Mouse (Mus musculus) liver, embryonic 16.5 days (tissue): ENCODE data around the gene Foxi3. TPM values are rescaled to one million over a fixed set of nuclear protein-coding genes. Genes with fewer than 3 reads are reported as not detected.

Experiments used
- ATAC-seq: fragments of 200-750 bp; cut with Nextera tagmentation; 2 replicates; pipeline ENCODE4 v1.8.0; 2017; ENCODE audit warnings: low read depth, mild to moderate bottlenecking, moderate number of reproducible peaks, moderate library complexity
- H3K27ac ChIP-seq: fragments of 300-500 bp; sonication (generic); 2 replicates; pipeline ENCODE4 v1.5.1; 2014; ENCODE audit warnings: mild to moderate bottlenecking, low read length
- H3K27me3 ChIP-seq: fragments of 300-500 bp; sonication (generic); 2 replicates; pipeline ENCODE4 v1.6.1; 2014; ENCODE audit warnings: low read depth, low read length, mixed read lengths; ENCODE audit not compliant: control insufficient read depth, insufficient read depth
- H3K36me3 ChIP-seq: fragments of 300-500 bp; sonication (generic); 2 replicates; pipeline ENCODE4 v1.6.1; 2014; ENCODE audit warnings: mild to moderate bottlenecking; ENCODE audit not compliant: control insufficient read depth, insufficient read depth
- H3K4me1 ChIP-seq: fragments of 300-500 bp; sonication (generic); 2 replicates; pipeline ENCODE4 v1.6.1; 2014; ENCODE audit warnings: low read depth, low read length, mixed read lengths; ENCODE audit not compliant: control insufficient read depth
- H3K4me2 ChIP-seq: fragments of 300-500 bp; sonication (generic); 2 replicates; pipeline ENCODE4 v1.6.1; 2014; ENCODE audit warnings: low read depth, low read length, mixed read lengths
- H3K4me3 ChIP-seq: fragments of 300-500 bp; sonication (generic); 2 replicates; pipeline ENCODE4 v1.5.1; 2014; ENCODE audit warnings: low read depth, mild to moderate bottlenecking, low read length
- H3K9ac ChIP-seq: fragments of 300-500 bp; sonication (generic); 2 replicates; pipeline ENCODE4 v1.6.1; 2014; ENCODE audit warnings: low read depth, low read length
- H3K9me3 ChIP-seq: fragments of 300-500 bp; sonication (generic); replicated peaks from 2 replicates; pipeline ENCODE4 v1.6.1; 2016; ENCODE audit warnings: low read length; ENCODE audit not compliant: control insufficient read depth
- WGBS: fragments of 180-500 bp; shearing (Covaris S2); extraction: QIAGEN DNeasy Blood & Tissue Kit; methylation state at CpG from one replicate; pipeline ENCODE4 v1.1.7; 2014; ENCODE audit not compliant: insufficient replicate concordance; 5-methylcytosine and 5-hydroxymethylcytosine counted together
- polyA plus RNA-seq: library from polyadenylated mRNA; unstranded; fragments of >200 nt; fragmentation: Nextera tagmentation; extraction: Ambion mirVana; gene quantifications from 2 replicates; pipeline ENCODE4 v1.2.1, GENCODE M21; 2015

Gene Foxi3
- polyA plus RNA-seq, 1 experiment from 2014 or later: not detected

- H3K4me1 ChIP-seq: no peaks in the 10 kb centered on the region; the same call in 1 of the 2 replicates
- no peak overlapping the region for H3K9ac ChIP-seq
- H3K9me3 ChIP-seq: no peaks in the 10 kb centered on the region
- no peaks in the 10 kb centered on the region for H3K36me3 ChIP-seq
- H3K4me3 ChIP-seq: no peak overlapping the region
- peaks cover 52% of the 10 kb centered on the region for H3K27me3 ChIP-seq
- H3K4me2 ChIP-seq: no peak overlapping the region
- 58% methylated on average over 7 of the region's 7 CpGs for WGBS
- no peak overlapping the region for H3K27ac ChIP-seq
- ATAC-seq: no peak
Observed at GRCm38 (mm10) chr6:70953274-70953673, 3.1 kb upstream of the Foxi3 start.

- no peaks in the 10 kb centered on the region for H3K9me3 ChIP-seq
- no peak overlapping the region for H3K27ac ChIP-seq
- no peak overlapping the region for H3K4me3 ChIP-seq
- H3K4me1 ChIP-seq: no peaks in the 10 kb centered on the region; the same call in 1 of the 2 replicates
- ATAC-seq: no peak
- H3K36me3 ChIP-seq: no peaks in the 10 kb centered on the region
- no peak overlapping the region for H3K4me2 ChIP-seq
- no peak overlapping the region for H3K9ac ChIP-seq
- WGBS: 13% methylated on average over 6 of the region's 6 CpGs
- peaks cover 59% of the 10 kb centered on the region for H3K27me3 ChIP-seq
Observed at GRCm38 (mm10) chr6:70954040-70954439, 2.3 kb upstream of the Foxi3 start.

DNA sequence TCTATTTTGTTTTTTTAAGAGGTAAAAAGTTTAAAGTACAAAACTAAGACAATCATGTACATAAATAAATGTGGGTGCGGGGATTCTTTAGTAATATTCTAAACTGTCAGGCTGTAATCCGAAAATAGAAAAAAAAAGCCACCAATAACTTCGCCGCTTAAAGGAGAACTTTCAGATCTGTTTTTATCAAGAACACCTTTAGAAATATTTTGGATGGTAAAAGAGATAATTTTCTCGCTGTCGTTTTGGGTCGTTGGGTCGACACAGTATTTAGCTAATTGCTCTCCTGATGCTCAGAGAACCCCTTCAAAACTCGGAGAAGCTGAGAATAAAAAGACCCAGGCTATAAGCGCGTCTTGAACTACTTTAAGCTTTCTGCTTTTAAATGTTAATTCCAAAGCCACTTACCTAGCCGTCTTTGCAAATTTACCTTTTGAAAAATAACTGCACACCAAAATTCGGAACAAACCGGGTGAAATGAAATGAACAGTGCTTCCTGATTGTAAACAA lies 985 bp upstream of the Foxi3 start:
- Histone ChIP-seq H3K9me3 (no peaks in the 10 kb centered on the region), H3K4me2 (no peak overlapping the region), H3K36me3 (no peaks in the 10 kb centered on the region), H3K27ac (no peak overlapping the region), H3K4me1 (no peaks in the 10 kb centered on the region; the same call in 1 of the 2 replicates), H3K4me3 (no peak overlapping the region), H3K9ac (no peak overlapping the region), H3K27me3 (peaks cover 59% of the 10 kb centered on the region)
- 5% methylated on average over 14 of the region's 14 CpGs for WGBS
- no peak for ATAC-seq

GRCm38 (mm10) chr6:70955841-70956240 lies 490 bp upstream of the Foxi3 start:
- Histone ChIP-seq H3K27ac (no peak overlapping the region), H3K4me1 (no peaks in the 10 kb centered on the region; the same call in 1 of the 2 replicates), H3K9ac (no peak overlapping the region), H3K4me2 (peak overlapping the region; percentile 42; the same call in 1 of the 2 replicates), H3K4me3 (peak overlapping the region; percentile 32), H3K36me3 (no peaks in the 10 kb centered on the region), H3K9me3 (no peaks in the 10 kb centered on the region), H3K27me3 (peaks cover 59% of the 10 kb centered on the region)
- ATAC-seq: no peak
- WGBS: 3% methylated on average over 12 of the region's 12 CpGs

DNA sequence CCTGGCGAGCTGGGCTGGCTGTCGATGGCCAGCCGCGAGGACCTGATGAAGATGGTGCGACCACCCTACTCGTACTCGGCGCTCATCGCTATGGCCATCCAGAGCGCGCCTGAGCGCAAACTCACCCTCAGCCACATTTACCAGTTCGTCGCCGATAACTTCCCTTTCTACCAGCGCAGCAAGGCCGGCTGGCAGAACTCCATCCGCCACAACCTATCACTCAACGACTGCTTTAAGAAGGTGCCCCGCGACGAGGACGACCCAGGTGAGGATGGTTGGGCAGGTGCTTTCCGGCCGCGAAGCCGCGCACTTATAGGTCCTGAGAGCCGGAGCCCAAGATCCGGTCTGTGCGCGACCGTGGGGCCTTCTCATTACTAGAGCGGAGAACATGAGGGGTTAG lies 605 bp downstream of the Foxi3 start:
- H3K9ac ChIP-seq: no peak overlapping the region
- no peaks in the 10 kb centered on the region for H3K9me3 ChIP-seq
- H3K4me1 ChIP-seq: no peaks in the 10 kb centered on the region; the same call in 1 of the 2 replicates
- H3K4me3 ChIP-seq: peak overlapping the region; percentile 32
- H3K27me3 ChIP-seq: peaks cover 59% of the 10 kb centered on the region
- ATAC-seq: no peak
- no peaks in the 10 kb centered on the region for H3K36me3 ChIP-seq
- H3K27ac ChIP-seq: no peak overlapping the region
- 1% methylated on average over 34 of the region's 34 CpGs for WGBS
- H3K4me2 ChIP-seq: peak overlapping the region; percentile 42; the same call in 1 of the 2 replicates

GRCm38 (mm10) chr6:70957341-70957940 lies 1.1 kb downstream of the Foxi3 start:
- Histone ChIP-seq H3K9ac (no peak overlapping the region), H3K27ac (no peak overlapping the region), H3K4me2 (no peak overlapping the region), H3K4me1 (no peaks in the 10 kb centered on the region; the same call in 1 of the 2 replicates), H3K9me3 (no peaks in the 10 kb centered on the region), H3K4me3 (no peak overlapping the region), H3K27me3 (peaks cover 59% of the 10 kb centered on the region), H3K36me3 (no peaks in the 10 kb centered on the region)
- WGBS: 15% methylated on average over 7 of the region's 7 CpGs
- no peak for ATAC-seq

DNA sequence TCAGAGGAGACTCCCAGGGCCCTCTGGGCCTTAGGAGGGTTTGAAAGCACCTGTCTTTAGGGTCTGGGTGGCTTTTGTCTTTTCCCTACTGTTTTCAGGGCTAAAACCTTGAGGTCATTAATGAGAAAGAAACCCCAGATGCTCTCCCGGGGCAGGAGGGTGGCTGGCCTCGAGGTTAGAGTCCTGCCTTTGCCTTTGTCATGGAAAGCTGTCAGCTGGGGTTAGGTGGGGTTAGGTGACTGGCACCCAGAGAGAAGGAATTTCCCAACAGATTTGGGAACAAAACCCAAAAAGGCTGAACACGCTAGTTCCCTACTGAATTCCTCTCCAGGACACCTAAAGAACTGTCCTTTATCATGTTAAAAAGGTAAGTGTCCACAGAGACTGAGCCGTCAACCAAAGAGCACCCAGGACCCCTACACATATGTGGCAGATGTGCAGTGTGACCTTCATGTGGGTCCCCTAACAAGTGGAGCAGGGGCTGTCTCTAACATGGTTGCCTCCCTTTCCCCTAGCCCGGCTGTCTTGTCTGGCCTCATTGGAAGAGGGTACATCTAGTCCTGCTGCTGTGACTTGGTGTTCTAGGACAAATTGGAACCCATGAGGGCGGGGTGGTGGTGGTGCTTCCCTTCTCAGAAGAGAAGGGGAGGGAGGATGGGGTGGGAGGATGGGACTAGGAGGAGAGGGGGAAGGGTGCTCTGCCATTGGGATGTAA lies 7.9 kb downstream of the Foxi3 start:
- H3K4me1 ChIP-seq: no peaks in the 10 kb centered on the region
- no peak overlapping the region for H3K4me3 ChIP-seq
- no peak overlapping the region for H3K9ac ChIP-seq
- peaks cover 3% of the 10 kb centered on the region for H3K27me3 ChIP-seq
- 38% methylated on average over 6 of the region's 6 CpGs for WGBS
- H3K9me3 ChIP-seq: no peaks in the 10 kb centered on the region
- no peak overlapping the region for H3K27ac ChIP-seq
- no peak for ATAC-seq
- no peak overlapping the region for H3K4me2 ChIP-seq
- no peaks in the 10 kb centered on the region for H3K36me3 ChIP-seq

GRCm38 (mm10) chr6:70965694-70966093 lies 9.4 kb downstream of the Foxi3 start:
- Histone ChIP-seq H3K9me3 (no peaks in the 10 kb centered on the region), H3K4me2 (no peak overlapping the region), H3K27me3 (peaks cover 3% of the 10 kb centered on the region), H3K36me3 (no peaks in the 10 kb centered on the region), H3K4me1 (no peaks in the 10 kb centered on the region), H3K27ac (no peak overlapping the region), H3K9ac (no peak overlapping the region), H3K4me3 (no peak overlapping the region)
- no peak for ATAC-seq
- WGBS: 26% methylated on average over 7 of the region's 7 CpGs

DNA sequence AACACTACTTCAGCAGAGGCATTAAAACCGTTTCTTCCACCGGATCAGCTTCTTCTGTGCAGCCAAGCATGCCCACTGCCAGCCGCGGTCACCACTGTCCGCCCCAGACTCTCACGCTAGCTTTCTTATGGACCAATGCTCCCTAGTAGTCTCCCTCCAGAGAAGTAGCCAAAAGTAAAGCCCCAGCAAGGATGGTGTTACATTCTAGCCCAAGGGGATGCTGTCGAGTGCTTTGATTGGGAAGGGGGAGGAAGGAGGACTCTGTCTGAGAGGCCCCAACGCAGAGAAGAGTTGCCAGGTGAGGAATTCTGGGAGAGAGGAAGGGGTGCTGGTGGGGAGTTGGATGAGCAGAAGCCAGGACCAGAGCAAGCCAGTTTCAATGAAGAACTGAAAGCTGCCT lies 11.1 kb downstream of the Foxi3 start:
- Histone ChIP-seq H3K4me3 (no peak overlapping the region), H3K4me2 (no peak overlapping the region), H3K9ac (no peak overlapping the region), H3K4me1 (no peaks in the 10 kb centered on the region), H3K9me3 (no peaks in the 10 kb centered on the region), H3K36me3 (no peaks in the 10 kb centered on the region), H3K27ac (no peak overlapping the region), H3K27me3 (peaks cover 3% of the 10 kb centered on the region)
- ATAC-seq: no peak
- 5% methylated on average over 7 of the region's 8 CpGs for WGBS
